Mouse (Mus musculus): Measurements from ENCODE around the gene Chd2. TPM values are rescaled to one million over a fixed set of nuclear protein-coding genes. Genes with fewer than 3 reads are reported as not detected.

Gene Chd2
- total RNA-seq, 2 experiments from 2014 or later = 42.8 to 62.0 TPM

- no peak for DNase-seq
Measured at GRCm38 (mm10) chr7:73561492-73562055, 19.9 kb upstream of the Chd2 start.

- no peak for DNase-seq
Measured at GRCm38 (mm10) chr7:73560811-73561210, 19.2 kb upstream of the Chd2 start.

- DNase-seq = no peak
Measured at GRCm38 (mm10) chr7:73559853-73560190, 18.2 kb upstream of the Chd2 start.

- no peak for DNase-seq
Measured at GRCm38 (mm10) chr7:73559170-73559852, 17.7 kb upstream of the Chd2 start.

GRCm38 (mm10) chr7:73558293-73559169, 16.9 kb upstream of the Chd2 start:
- peak; percentile 100 for DNase-seq

GRCm38 (mm10) chr7:73557671-73558265, 16.1 kb upstream of the Chd2 start:
- DNase-seq = peak; percentile 85

- DNase-seq = no peak
Measured at GRCm38 (mm10) chr7:73556688-73557667, 15.3 kb upstream of the Chd2 start.

- DNase-seq = no peak
Measured at GRCm38 (mm10) chr7:73555918-73556580, 14.4 kb upstream of the Chd2 start.

GRCm38 (mm10) chr7:73554849-73555248, 13.2 kb upstream of the Chd2 start:
- no peak for DNase-seq

GRCm38 (mm10) chr7:73553160-73553559, 11.5 kb upstream of the Chd2 start:
- DNase-seq = no peak

GRCm38 (mm10) chr7:73552054-73552750, 10.6 kb upstream of the Chd2 start:
- DNase-seq = no peak

- no peak for DNase-seq
Measured at GRCm38 (mm10) chr7:73551370-73551769, 9.7 kb upstream of the Chd2 start.

GRCm38 (mm10) chr7:73548051-73548450, 6.4 kb upstream of the Chd2 start:
- no peak for DNase-seq

GRCm38 (mm10) chr7:73546561-73547510, 5.2 kb upstream of the Chd2 start:
- no peak for DNase-seq

- no peak for DNase-seq
Measured at GRCm38 (mm10) chr7:73545004-73545403, 3.4 kb upstream of the Chd2 start.

GRCm38 (mm10) chr7:73542131-73542853, 662 bp upstream of the Chd2 start:
- no peak for DNase-seq

GRCm38 (mm10) chr7:73541079-73541390, 595 bp downstream of the Chd2 start:
- DNase-seq = no peak

GRCm38 (mm10) chr7:73540202-73541078, 1.2 kb downstream of the Chd2 start:
- no peak for DNase-seq

Measured in adrenal gland, postnatal 10 days (tissue).